Mouse (Mus musculus) spleen, embryonic (tissue): Measurements from ENCODE around the gene Ltbp4.

Source experiments
- CTCF ChIA-PET: fragments of 350-600 bp; sonication (Branson Sonifier 250); formaldehyde crosslinking; loops from one replicate; lab custom pipeline; 2022; lab: Charles Lee

Ltbp4 gene

DNA sequence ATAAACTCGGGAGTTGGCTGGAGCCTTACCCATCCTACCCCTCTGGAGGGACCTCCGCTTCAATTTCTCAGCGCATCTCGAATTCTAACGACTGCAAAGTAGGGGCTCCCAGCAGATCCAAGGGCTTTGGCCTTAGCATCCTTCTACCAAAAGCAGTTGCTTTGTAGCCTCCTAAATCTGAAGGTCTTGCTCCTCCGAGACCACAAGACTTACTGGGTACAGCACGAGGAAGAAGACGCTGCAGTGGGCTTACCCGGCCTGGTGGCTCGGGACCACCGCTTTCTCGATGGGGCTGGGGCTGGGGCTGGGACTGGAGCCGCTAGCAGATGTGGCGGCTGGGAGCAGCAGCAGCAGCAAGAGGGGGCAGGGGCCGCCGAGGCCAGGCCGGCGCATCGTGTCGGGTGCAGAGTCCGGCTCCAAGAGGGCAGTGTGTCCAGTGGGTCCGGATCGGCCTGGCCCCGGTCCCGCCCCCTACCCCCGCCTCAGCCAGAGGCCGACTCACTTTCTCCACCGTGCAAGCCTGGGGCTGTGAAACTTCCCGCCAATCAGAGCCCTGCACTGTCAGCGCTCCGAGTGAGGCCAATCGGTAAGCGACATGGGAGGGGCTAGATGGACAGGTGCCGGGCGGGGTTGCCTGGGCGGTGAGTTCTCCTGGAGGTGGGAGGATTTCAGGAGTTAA, at the start of gene Ltbp4:
TSS of gene Ltbp4 (minus strand) at position 518 of the 679 bp plus-strand sequence.
- CTCF ChIA-PET = interaction anchor here (1.1 kb wide), 1 partner anchor 138 kb away, joined by 3 read pairs; no protein-coding TSS in a partner anchor

DNA sequence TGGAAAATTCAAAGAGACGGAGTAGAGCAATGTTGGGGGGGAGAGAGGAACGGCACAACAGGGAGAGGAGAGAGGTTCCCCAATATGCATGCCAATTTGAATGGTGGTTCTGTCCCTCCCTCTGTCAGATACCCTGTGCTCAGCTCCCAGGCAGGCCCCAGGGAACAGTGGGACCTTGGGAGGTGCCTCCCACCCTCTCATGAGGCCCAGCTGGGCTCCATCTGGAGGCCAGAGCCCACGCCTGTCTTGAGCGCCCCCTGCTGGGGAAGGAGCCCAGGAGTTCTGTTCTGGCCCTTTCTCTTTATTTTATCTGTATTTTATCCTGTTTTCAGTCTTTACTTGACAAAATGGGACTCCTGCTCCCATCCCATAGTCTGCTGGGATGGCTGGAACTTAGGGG, 47.2 kb upstream of the Ltbp4 start:
- CTCF ChIA-PET = interaction anchor here (0.8 to 2.2 kb wide), 3 partner anchors 17 to 53 kb away, joined by 4 to 14 read pairs (median 5); no protein-coding TSS in a partner anchor

DNA sequence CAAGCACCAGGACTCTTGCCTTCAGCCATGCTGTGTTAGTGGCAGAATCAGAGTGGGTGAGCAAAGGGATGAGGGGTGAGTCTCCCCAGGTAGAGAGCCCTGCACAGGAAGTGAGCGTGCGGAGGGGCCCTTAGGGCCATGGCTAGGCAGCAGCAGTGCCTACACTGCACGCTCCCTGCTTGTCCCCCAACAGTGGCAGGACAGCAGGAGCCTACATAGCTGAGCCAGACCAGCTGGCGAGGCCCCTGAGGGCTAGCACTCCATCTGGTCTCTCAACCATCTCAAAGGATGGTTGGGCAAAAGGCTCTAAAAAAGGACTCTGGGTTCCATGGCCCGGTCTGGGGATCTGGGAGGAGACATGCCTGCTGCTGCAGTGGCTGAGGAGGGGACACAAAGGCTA, 46.6 kb upstream of the Ltbp4 start:
- CTCF ChIA-PET = interaction anchor here (0.8 to 2.2 kb wide), 2 partner anchors 16 to 49 kb away, joined by 4 to 14 read pairs; no protein-coding TSS in a partner anchor

DNA sequence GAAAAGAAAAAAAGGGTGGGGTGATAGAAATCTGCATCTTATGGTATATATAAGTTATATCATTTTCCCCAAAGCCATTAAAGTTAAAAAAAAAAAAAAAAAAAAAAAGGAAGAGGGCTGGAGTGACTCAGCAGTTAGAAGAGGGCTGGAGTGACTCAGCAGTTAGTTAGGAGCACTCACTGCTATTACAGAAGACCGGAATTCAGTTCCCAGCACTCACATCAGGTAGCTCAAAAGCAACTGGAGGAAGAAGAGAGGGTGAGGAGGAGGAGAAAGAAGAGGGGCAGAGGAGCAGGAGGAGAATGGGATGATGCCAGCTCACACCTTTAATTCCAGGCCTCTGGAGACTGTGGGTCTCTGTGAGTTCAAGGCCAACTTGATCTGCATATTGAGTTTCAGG, 45.7 kb upstream of the Ltbp4 start:
- CTCF ChIA-PET = interaction anchor here (1.1 kb wide), 1 partner anchor 20 kb away, joined by 14 read pairs; no protein-coding TSS in a partner anchor

DNA sequence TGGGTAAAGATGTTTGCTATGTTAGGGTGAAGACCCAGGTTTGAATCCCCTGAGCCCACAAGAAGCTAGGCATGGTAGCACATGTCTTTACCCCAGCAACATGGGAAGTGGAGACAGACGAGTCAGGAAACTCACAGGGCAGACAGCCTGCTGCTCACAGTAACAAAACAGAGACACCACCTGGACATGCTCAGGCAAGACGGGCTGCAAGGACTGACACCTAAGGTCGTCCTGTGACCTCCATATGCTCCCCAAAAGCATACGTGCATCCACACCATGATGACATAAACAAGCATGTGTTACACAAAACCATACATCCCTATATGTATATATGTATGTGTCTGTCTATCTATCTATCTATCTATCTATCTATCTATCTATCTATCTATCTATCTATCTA, 44.1 kb upstream of the Ltbp4 start:
- CTCF ChIA-PET = interaction anchor here (0.5 to 1.7 kb wide), 3 partner anchors 30 to 48 kb away, joined by 4 to 11 read pairs (median 9); no protein-coding TSS in a partner anchor

DNA sequence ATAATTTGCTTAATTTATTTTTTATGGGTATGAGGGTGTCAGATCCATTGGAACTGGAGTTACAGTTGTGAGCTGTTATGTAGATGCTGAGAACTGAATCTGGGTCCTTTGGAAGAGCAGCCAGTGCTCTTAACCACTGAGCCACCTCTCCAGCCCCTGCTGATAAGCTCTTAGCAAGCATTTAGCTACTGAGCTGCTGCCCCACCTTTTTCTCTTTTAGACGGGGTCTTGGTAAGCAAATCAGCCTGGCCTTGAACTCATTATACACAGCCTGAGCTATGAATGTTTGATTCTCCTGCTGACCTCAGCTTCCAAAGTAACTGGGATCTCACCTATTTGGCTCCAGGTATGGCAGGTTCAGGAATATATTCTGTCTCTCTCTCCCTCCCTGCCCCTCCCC, 43.5 kb upstream of the Ltbp4 start:
- CTCF ChIA-PET = interaction anchor here (0.5 to 1.7 kb wide), 3 partner anchors 31 to 47 kb away, joined by 4 to 11 read pairs (median 9); no protein-coding TSS in a partner anchor

DNA sequence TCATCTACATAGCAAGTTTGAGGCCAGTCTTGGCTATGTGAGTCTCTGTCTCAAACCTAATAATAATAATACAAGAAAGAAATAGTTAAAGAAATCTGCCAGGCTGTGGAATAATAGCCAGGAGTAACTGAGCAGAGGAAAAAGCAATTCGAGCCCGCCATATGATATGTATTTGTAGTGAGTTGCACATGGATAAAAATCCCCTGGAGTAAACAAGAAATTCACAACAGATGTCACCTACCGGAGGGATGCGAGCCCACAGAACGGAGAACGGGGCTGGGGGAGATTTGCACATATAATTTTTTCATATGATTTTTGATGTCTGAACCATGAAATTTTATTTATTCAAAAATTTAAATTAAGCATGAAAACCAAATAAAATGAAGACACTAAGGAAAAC, 42.3 kb upstream of the Ltbp4 start:
- CTCF ChIA-PET = no interaction called here

DNA sequence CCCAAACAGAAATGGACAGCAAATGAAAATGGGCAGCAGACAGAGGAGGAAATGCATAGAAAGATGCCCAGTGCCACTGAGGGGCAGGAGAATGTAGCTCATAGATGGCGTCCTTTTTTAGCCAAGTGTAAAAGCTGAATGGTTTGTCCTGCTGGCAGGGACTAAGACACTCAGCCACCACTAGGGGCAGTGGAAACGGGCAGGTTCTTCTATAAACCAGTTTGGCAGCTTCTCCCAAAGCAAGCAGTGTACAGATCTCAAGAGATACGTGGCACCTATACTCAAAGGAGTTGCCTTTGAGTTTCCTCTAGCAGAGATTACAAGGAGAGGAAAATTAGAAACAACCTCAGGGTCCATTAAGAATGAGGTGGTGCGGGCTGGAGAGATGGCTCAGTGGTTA, 40.9 kb upstream of the Ltbp4 start:
- CTCF ChIA-PET = no interaction called here

DNA sequence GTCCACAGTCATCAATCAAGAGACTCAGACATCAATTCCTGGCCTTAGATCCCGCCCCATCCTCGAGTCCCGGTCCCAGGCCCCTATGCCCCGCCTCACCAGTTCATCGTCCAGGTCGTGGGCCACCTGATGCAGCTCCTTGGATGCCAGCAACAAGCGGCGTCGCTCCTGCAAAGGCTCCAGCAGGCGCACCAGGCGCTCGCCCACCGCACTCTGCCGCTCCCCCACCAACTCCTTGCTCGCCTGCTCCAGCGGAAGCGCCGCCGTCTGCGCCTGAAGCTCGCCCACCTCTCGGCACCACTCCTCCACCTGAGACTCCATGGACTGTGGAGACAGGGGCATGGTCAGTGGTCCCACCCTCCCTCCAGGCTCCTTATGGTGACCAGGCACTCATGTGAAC, 37.8 kb upstream of the Ltbp4 start:
- CTCF ChIA-PET = interaction anchor here (0.5 kb wide), 1 partner anchor 1450 kb away, joined by 22 read pairs; no protein-coding TSS in a partner anchor

DNA sequence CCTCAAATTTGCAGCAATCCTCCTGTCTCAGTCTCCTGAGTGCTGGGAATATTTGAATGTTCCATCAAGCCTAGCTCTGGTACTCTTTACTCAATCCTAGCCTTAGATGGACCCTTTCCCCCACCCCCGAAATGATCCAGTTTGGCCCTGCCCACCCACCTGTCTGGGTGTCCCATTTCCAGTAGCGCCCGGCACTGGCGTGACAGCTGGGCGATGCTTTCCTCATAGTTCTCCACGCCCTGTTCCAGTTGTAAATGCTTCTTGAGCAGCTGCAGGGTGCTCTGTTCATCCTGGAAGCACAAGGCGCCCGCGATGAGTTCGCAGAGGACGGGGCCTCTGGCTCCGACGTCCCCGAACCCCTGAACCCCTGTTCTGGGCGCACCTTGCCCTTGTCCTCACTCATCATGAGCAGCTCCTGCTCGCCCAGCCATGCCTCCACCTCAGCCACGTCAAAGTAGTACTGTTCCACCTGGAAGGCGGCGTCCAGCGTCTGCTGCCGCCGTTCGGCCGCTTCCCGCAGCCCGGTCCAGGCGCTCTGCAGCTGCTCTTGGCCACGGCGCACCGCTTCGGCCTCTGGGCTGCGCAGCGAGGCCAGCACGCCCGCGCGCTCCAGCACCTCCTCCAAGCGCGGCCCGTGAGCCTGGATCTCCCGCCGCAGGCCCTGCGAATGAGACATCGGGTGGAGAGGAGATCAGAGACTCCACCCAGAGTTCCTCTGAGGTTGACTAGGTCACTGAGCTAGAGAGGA, 34.4 kb upstream of the Ltbp4 start:
- CTCF ChIA-PET = no interaction called here

DNA sequence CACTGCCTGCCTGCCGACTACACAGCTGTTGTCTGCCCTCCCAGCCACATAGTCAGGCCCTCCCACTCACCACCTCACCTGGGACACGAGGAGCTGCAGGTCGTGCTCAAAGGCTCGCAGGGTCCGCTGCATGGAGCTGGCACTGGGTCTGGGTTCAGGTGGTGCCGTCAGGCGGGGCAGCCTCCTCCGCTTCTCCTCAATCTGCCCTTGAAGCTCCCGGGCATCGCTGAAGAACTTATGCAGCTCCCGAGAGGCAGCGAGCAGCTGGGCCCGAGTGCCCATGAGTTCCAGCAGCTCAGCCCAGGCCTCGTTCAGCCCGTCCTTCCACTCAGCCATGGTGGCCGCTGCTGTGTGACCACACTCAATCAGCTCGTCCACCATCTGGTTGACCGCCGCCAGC, 31.6 kb upstream of the Ltbp4 start:
- CTCF ChIA-PET = interaction anchor here (1.1 kb wide), 1 partner anchor 27 kb away, joined by 3 read pairs; no protein-coding TSS in a partner anchor

DNA sequence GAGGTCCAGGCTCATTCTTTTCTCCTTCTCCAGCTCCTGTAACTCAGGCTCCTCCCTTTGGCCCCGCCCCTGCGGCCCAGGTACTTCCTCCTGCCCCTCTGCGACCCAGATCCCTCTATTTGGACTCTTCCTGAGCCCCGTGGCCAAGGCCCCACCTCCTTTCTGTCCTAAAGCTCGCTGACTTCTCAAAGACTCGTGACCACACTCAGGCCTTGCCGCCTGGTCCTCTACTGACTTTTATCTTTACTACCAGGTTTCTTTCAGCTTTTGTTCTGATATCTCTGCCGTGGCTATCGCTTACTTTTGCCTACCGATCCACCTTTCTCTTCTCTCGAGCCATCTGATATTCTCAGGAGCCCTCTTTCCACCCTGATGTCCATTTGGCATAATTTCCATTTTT, 30.5 kb upstream of the Ltbp4 start:
- CTCF ChIA-PET = interaction anchor here (0.7 to 1.1 kb wide), 2 partner anchors 17 to 26 kb away, joined by 3 to 4 read pairs; no protein-coding TSS in a partner anchor

DNA sequence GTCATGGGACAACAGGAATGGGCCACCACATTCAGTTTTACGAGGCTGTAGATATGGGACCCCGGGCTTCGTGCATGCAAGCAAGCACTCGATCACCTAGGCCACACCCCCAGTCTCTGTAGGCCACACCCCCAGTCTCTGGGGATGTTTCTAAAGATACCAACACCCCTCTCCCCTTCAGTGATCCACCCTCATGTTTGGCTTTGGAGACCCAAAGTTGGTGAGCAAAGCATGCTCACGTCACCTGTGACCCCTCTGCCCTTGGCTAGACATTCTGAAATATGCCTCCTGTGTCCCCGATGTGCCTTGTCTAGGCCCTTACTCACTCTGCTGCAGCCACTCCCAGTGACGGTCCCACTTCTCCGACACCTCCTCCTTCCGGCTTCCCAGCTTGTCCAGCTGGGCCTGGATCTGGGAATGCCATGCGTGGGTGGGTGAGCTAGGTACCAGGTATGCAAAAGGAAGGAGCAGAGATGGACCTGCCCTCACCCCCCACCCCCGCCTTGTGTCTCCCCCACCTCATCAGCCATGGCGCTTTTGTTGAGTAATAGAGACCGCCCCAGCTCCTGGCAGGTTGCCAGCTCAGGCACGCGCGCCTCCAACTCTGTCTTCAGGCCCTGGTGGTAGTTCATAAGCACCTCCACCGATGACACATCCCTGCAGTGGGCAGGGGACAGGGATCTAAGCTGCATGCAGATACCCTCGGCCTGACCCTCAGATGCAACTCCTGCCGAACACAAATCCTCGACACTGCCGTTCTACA, 28.8 kb upstream of the Ltbp4 start:
- CTCF ChIA-PET = interaction anchor here (0.5 to 0.9 kb wide), 2 partner anchors 9 to 135 kb away, joined by 5 to 7 read pairs; partner anchors contain the start of gene Gm20479

DNA sequence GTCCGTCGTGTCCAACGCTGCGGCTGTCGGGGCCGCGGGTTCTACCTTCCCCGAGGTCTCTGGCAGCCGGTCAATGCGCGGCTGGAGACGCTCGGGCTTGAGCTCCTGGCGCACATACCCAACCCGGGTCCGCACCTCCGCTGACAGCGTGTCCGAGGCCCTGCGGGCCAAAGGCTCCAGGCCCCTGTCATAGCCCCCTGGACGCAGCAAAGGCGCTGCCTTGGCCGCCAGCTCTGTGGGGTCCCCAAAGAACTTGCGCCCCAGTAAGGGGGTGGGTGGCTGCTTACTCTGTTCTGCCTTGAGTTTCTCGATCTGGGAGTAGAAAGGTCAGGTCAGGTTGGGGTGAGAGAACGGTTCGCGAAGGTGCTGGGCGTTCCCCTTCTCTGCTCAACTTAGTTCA, 26.9 kb upstream of the Ltbp4 start:
- CTCF ChIA-PET = interaction anchor here (0.6 kb wide), 2 partner anchors 110 to 158 kb away, joined by 5 to 7 read pairs; no protein-coding TSS in a partner anchor

DNA sequence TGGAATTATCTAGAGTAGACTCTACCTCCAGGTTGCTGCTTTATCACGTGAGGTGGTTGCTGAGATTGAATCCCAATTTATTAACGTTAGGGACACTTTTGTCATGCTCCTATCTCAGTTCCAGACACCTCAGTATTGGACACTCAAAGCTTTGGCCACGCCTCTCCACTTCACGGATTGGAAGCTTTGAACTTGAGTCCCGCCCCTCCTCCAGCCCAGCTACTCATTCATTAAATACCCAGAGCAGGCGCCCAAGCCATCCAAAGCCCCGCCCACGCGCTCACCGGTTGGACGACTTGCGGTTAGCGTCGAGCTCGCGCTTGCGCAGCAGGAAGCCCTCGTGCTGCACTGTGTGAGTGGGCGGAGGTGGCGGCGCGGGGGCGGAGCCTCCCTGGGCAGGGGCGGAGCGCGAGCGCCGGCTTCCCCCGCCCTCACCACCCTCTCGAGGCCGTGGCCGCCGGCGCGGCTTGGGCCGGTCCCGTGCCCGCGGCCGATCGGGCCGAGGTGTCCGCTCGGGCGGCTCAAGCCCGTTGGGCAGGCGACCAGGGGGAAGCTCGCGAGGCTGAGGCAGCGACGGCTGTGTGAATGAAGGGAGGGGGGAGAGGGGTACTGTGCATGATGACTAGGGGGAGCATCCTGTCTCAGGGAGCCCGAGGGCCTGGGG, 23.9 kb upstream of the Ltbp4 start:
- CTCF ChIA-PET = no interaction called here

DNA sequence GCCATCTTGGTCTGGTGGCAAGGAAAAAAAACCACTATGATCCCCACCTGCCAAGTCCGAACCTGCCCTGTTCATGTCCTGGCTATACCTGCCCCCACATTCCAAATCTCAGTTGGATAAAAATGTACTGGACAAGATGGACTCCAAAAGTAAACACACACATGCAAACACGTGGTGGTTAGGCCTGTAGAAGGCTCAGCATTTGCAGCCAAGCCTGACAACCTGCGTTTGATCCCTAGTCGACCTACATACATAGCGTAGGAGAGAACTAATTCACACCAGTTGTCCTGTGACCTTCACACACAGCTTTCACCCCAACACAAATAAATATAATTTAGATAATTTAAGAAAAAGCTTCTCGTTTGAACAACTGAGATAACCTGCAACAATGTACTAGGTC, 23.3 kb upstream of the Ltbp4 start:
- CTCF ChIA-PET = no interaction called here

DNA sequence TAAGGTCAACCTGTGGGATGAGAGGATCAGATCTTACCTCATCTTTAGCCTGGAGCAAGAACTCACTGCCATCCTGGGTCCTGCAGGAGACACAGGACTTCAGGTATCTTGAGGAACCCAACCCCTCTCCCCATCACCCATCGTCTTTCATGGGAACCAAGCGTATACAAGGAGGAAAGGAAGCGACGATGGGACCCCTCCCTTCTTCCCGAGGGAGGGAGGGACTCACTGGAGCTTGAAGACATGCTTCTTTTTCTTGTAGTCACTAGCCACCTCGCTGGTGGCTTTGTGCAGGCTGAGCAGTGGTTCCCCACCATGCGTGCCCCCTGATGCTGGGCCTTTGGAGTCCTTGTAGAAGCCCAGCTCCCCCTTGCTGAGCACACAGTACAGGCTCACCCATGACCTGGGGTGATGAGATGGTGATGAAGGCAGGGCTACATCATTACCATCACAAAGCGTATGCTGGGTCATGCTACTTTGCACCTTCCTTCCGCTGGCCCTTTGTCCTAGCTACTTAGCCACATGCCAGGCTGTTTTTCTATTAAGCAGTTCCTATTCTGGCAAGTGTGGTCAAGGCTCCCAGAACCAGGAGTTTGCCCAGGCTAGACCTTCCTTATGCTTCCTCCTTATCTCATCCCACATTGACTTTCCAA, 22.3 kb upstream of the Ltbp4 start:
- CTCF ChIA-PET = interaction anchor here (0.5 to 0.7 kb wide), 3 partner anchors 22 to 96 kb away, joined by 3 read pairs; no protein-coding TSS in a partner anchor

DNA sequence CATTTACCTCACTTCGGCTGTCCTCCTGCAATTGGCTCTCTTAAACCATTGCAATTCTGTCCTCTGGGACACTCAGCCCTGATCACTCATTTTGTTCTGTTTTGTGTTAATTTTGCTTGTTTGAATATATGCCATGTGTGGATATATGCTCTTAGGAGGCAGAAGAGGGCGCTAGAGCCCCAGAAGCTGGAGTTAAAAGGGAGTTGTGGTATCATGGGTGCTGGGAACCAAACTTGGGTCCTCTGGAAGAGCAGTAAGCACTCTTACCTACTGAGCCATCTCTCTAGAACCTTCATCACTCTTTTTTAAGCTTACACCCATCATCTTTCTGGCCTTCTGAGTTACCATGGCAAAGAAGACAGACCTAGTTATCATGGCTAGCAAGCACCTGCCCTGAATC, 21.7 kb upstream of the Ltbp4 start:
- CTCF ChIA-PET = interaction anchor here (0.5 to 0.7 kb wide), 2 partner anchors 21 to 29 kb away, joined by 3 read pairs; no protein-coding TSS in a partner anchor

DNA sequence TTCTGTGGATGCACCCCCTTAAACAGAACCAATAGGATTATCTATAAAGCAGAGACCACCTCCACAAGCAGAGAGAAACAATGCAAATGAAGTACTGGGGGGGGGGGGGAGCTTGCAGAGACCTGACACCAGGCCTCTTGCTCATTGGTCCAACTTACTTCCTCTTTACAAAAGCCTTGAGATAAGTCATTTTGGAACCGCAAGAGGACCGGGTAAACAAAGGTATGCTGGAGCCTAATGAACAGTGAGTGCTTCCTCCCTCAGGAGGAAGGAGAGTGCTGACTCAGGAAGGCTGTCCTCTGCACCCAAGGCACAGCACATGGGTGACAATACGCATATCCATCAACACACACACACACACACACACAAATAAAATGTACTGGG, 20.1 kb upstream of the Ltbp4 start:
- CTCF ChIA-PET = interaction anchor here (0.5 to 0.6 kb wide), 2 partner anchors 24 to 40 kb away, joined by 3 to 4 read pairs; no protein-coding TSS in a partner anchor
